Mouse (Mus musculus) frontal cortex, postnatal 14 days (tissue): ENCODE data around the gene Iltifb.
"Not testable (repeated sequence)": the region's sequence is repeated elsewhere in the genome, so short reads cannot be mapped to it uniquely, and the experiment has no call there.

Source experiments
- DNase-seq, 2 experiments: peaks; one replicate each; pipeline ENCODE4 v3.0.0; 2022; ENCODE audit warnings: low spot score in 2 of 2

Gene Iltifb

GRCm38 (mm10) chr10:118294938-118295337 lies at the start of gene Iltifb:
Iltifb (minus strand) TSS chr10:118295038.
- DNase-seq = no peak

- not testable (repeated sequence) for DNase-seq
These were observed 48.3 kb upstream of the Iltifb start, which contains the start of gene Gm9046 for GRCm38 (mm10) chr10:118343155-118343554. Gm9046 (minus strand) TSS chr10:118343255.

- not testable (repeated sequence) for DNase-seq
These were observed 42.9 kb upstream of the Iltifb start, which contains the start of gene Gm9045 for GRCm38 (mm10) chr10:118337731-118338130. Gm9045 (minus strand) TSS chr10:118337831.

GRCm38 (mm10) chr10:118332308-118332707 lies 37.5 kb upstream of the Iltifb start, which contains the start of gene Gm9044:
Gm9044 (minus strand) TSS chr10:118332408.
- not testable (repeated sequence) for DNase-seq

GRCm38 (mm10) chr10:118326869-118327268 lies 32.0 kb upstream of the Iltifb start, which contains the start of gene Gm9040:
Gm9040 (minus strand) TSS chr10:118326969.
- DNase-seq = not testable (repeated sequence)

- no peak for DNase-seq
These were observed 24.2 kb upstream of the Iltifb start for GRCm38 (mm10) chr10:118319024-118319423.

- not testable (repeated sequence) for DNase-seq
These were observed 7.3 kb upstream of the Iltifb start for GRCm38 (mm10) chr10:118302133-118302532.

- DNase-seq = not testable (repeated sequence)
These were observed 11.8 kb downstream of the Iltifb start for GRCm38 (mm10) chr10:118283016-118283415.

- not testable (repeated sequence) for DNase-seq
These were observed 12.3 kb downstream of the Iltifb start for GRCm38 (mm10) chr10:118282565-118282964.

- DNase-seq = not testable (repeated sequence)
These were observed 16.8 kb downstream of the Iltifb start for GRCm38 (mm10) chr10:118278069-118278468.

- not testable (repeated sequence) for DNase-seq
These were observed 23.4 kb downstream of the Iltifb start for GRCm38 (mm10) chr10:118271416-118271815.

GRCm38 (mm10) chr10:118268812-118269211 lies 26.0 kb downstream of the Iltifb start:
- DNase-seq = not testable (repeated sequence)

GRCm38 (mm10) chr10:118258388-118258787 lies 36.5 kb downstream of the Iltifb start, which contains the start of gene Gm32802:
Gm32802 (plus strand) TSS chr10:118258688.
- not testable (repeated sequence) for DNase-seq

- DNase-seq = no peak
These were observed 44.0 kb downstream of the Iltifb start for GRCm38 (mm10) chr10:118250852-118251295.

GRCm38 (mm10) chr10:118249006-118249595 lies 45.7 kb downstream of the Iltifb start:
- not testable (repeated sequence) for DNase-seq

GRCm38 (mm10) chr10:118240680-118241079 lies 54.2 kb downstream of the Iltifb start, which contains the start of gene Gm32717:
Gm32717 (minus strand) TSS chr10:118240780.
- DNase-seq = not testable (repeated sequence)
